Mouse (Mus musculus): ENCODE data around the gene Ccdc80. TPM values are rescaled to one million over a fixed set of nuclear protein-coding genes. Genes with fewer than 3 reads are reported as not detected.

The Ccdc80 gene
- polyA plus RNA-seq, 1 experiment from 2014 or later = 15.6 TPM

DNA sequence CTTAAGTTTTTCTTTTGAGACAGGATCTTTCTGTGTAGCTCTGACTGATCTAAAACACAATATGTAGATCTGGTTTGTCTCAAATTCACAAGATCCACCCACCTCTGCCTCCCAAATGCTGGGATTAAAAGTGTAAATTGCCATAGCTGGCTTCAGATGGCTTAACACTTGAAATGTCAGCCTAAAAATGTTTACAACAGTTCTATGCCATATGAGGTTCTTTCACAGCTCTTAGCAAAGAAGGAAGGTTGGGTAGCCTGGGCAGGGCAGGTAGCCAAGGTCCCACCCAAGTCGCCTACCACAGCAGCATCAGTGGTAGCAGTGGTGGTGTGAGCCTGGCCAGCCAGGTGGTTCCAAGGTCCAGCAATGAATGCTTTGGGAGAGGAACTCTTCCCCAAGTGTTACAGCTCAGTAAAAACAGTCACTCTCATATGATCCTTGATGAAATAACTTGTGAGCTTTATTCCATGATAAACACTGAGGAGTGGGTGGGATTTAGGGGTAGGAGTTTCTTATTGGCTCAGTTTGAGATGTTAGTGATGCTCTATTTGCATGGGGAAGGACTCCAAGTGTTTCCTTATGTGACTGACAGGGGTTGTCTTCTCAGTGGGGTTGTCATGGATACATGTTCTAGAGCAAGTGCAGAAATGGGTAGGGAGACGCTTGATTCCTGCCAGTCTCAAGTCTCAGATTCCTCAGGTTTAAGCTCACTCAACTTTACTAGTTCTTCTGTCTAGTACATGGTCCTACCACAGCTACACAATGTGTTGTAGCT, 34.9 kb downstream of the Ccdc80 start:
- Histone ChIP-seq H3K9ac (replicated peaks; ENCODE audit: low read depth, low read length) (no peak overlapping the region), H3K27me3 (ENCODE audit: control insufficient read depth, insufficient read depth, low read length) (no peaks in the 10 kb centered on the region), H3K36me3 (ENCODE audit: control insufficient read depth, insufficient read depth, low read length) (no peaks in the 10 kb centered on the region), H3K9me3 (ENCODE audit: control insufficient read depth, low read length) (no peaks in the 10 kb centered on the region), H3K4me2 (ENCODE audit: low read depth, low read length) (no peak overlapping the region), H3K4me1 (ENCODE audit: control insufficient read depth, insufficient read depth, low read length) (no peaks in the 10 kb centered on the region), H3K4me3 (ENCODE audit: low read depth, low read length) (no peak overlapping the region), H3K27ac (ENCODE audit: low read depth, low read length) (no peak overlapping the region)
- 88% methylated on average over 2 of the region's 2 CpGs for WGBS
- no peak for ATAC-seq (ENCODE audit: low read depth)

DNA sequence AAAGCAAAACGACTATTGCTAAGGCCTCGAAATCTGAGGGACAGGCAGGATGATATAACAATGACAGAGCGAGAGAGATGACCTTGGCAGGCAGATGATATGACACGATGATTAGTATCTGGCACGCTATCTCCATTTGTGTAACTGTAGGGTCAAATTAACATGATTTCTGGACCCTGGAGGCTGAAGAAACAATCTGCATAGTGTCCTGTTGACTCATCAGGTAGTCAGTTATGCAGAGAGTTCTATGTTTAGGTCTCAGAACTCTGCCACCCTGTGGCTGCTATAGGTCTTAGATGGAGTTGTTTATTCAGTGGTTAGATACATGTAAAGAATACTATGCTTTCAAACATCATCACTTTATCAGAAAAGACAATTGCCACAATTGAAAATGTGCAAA, 48.5 kb downstream of the Ccdc80 start:
- 96% methylated on average over 5 of the region's 5 CpGs for WGBS
- H3K4me2 ChIP-seq (ENCODE audit: low read depth, low read length) = no peak overlapping the region
- no peak overlapping the region for H3K9ac ChIP-seq (replicated peaks; ENCODE audit: low read depth, low read length)
- no peaks in the 10 kb centered on the region for H3K4me1 ChIP-seq (ENCODE audit: control insufficient read depth, insufficient read depth, low read length)
- H3K4me3 ChIP-seq (ENCODE audit: low read depth, low read length) = no peak overlapping the region
- H3K36me3 ChIP-seq (ENCODE audit: control insufficient read depth, insufficient read depth, low read length) = peaks cover 36% of the 10 kb centered on the region
- no peak for ATAC-seq (ENCODE audit: low read depth)
- H3K27me3 ChIP-seq (ENCODE audit: control insufficient read depth, insufficient read depth, low read length) = no peaks in the 10 kb centered on the region
- H3K27ac ChIP-seq (ENCODE audit: low read depth, low read length) = no peak overlapping the region
- no peaks in the 10 kb centered on the region for H3K9me3 ChIP-seq (ENCODE audit: control insufficient read depth, low read length)

DNA sequence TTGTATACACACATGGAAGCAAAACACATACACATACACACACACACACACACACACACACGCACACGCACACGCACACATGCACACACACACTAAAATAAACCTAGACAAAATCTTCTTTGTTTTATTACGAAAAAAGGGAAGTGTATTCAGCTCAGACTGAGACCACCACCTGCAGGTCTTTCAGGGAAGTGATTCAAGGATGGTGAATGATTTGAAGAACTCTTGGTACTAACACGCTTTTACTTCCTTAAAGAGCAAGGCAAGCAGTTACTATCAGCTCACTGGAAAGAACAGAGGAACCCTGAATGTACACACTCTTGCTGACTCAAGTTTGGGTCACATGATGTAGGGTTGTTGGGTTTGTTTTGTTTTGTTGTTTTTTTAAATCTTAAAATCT, 49.4 kb downstream of the Ccdc80 start:
- 97% methylated on average over 5 of the region's 5 CpGs for WGBS
- no peak for ATAC-seq (ENCODE audit: low read depth)

DNA sequence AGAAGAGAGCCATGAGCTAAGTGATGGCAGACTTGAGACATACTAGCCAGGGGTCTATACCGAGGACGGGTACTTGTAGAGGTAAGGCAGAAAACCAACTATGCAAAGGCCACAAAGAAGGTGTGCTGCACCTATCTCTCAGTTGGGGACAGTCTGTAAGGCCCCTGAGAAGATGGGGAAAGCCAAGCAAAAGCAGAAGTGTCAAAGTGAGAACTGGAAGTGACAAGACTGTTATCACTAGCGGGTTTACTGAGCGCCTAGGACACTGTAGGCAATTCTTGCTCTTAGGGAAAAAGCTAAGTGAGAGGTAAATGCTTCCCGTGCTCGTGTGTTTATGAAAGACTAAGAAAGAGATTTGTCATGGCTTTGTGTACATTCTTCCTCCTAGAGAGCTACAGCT, 51.9 kb downstream of the Ccdc80 start:
- Histone ChIP-seq H3K9me3 (ENCODE audit: control insufficient read depth, low read length) (no peaks in the 10 kb centered on the region), H3K36me3 (ENCODE audit: control insufficient read depth, insufficient read depth, low read length) (peaks cover 47% of the 10 kb centered on the region), H3K27ac (ENCODE audit: low read depth, low read length) (no peak overlapping the region), H3K4me2 (ENCODE audit: low read depth, low read length) (no peak overlapping the region), H3K9ac (replicated peaks; ENCODE audit: low read depth, low read length) (no peak overlapping the region), H3K27me3 (ENCODE audit: control insufficient read depth, insufficient read depth, low read length) (no peaks in the 10 kb centered on the region), H3K4me1 (ENCODE audit: control insufficient read depth, insufficient read depth, low read length) (no peaks in the 10 kb centered on the region), H3K4me3 (ENCODE audit: low read depth, low read length) (no peak overlapping the region)
- WGBS = 96% methylated on average over 6 of the region's 6 CpGs
- ATAC-seq (ENCODE audit: low read depth) = no peak

More for the DNA sequence above, 49.4 kb downstream of the Ccdc80 start:
- H3K9ac ChIP-seq (replicated peaks; ENCODE audit: low read depth, low read length) = no peak overlapping the region
- no peak overlapping the region for H3K4me3 ChIP-seq (ENCODE audit: low read depth, low read length)
- H3K36me3 ChIP-seq (ENCODE audit: control insufficient read depth, insufficient read depth, low read length) = peaks cover 36% of the 10 kb centered on the region
- no peaks in the 10 kb centered on the region for H3K9me3 ChIP-seq (ENCODE audit: control insufficient read depth, low read length)
- H3K4me2 ChIP-seq (ENCODE audit: low read depth, low read length) = no peak overlapping the region
- no peaks in the 10 kb centered on the region for H3K4me1 ChIP-seq (ENCODE audit: control insufficient read depth, insufficient read depth, low read length)
- H3K27me3 ChIP-seq (ENCODE audit: control insufficient read depth, insufficient read depth, low read length) = no peaks in the 10 kb centered on the region
- H3K27ac ChIP-seq (ENCODE audit: low read depth, low read length) = no peak overlapping the region

DNA sequence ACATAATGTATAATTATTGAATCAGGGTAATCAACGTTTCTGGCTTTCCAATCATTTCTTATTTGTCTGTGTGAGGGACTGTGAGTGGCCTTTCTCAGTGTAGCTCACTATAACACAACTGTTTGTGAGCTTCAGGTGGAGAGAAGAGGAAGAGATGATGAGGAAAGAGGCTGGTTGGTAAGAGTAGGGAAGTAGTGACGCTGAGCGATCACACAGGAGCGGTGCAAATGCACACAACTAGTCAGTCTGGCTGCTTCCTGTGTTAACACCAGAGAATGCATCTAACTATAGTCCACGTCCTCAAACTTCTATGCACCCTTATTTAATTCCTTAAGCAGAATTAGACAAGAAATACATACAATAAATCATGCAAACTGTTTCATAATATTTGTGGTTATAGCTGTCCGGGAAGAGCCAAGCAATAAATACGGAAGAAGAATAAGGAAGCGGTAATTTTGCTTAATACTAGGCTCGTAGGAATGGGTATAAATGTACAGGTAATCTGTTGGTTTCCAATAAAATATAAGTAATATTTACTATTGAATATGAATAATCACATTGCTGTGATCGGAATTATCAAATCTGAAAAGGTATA, 55.4 kb downstream of the Ccdc80 start:
- Histone ChIP-seq H3K4me2 (ENCODE audit: low read depth, low read length) (no peak overlapping the region), H3K9ac (replicated peaks; ENCODE audit: low read depth, low read length) (no peak overlapping the region), H3K27ac (ENCODE audit: low read depth, low read length) (no peak overlapping the region), H3K9me3 (ENCODE audit: control insufficient read depth, low read length) (no peaks in the 10 kb centered on the region), H3K27me3 (ENCODE audit: control insufficient read depth, insufficient read depth, low read length) (no peaks in the 10 kb centered on the region), H3K36me3 (ENCODE audit: control insufficient read depth, insufficient read depth, low read length) (peaks cover 58% of the 10 kb centered on the region), H3K4me3 (ENCODE audit: low read depth, low read length) (no peak overlapping the region), H3K4me1 (ENCODE audit: control insufficient read depth, insufficient read depth, low read length) (no peaks in the 10 kb centered on the region)
- no peak for ATAC-seq (ENCODE audit: low read depth)
- WGBS = 94% methylated on average over 10 of the region's 10 CpGs

DNA sequence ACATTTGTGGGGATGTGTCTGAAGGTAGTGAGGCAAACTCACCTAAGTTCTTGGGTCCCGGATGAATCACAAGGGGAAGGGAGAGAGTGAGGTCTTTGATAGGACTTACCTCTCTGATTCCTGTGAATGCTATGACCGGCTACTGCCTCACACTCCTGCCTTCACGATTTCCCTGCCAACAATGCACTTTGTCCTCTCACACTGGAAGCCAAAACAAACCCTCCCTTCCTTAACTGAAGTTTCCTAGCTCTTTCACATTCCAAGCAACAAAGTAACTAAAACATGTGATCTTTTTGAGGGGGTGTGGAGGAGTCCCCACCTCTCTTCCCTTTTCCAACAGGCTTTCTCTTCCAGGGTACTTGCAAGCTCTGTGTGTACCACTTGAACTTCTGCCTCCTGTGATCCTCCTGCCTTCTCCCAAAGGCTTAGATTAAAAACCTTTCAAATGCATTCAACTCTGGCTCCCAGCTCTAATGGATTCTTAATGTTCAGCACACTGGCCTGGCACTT, 61.6 kb downstream of the Ccdc80 start:
- no peaks in the 10 kb centered on the region for H3K27me3 ChIP-seq (ENCODE audit: control insufficient read depth, insufficient read depth, low read length)
- H3K36me3 ChIP-seq (ENCODE audit: control insufficient read depth, insufficient read depth, low read length) = peaks cover 30% of the 10 kb centered on the region
- no peak for ATAC-seq (ENCODE audit: low read depth)
- H3K4me3 ChIP-seq (ENCODE audit: low read depth, low read length) = no peak overlapping the region
- H3K4me1 ChIP-seq (ENCODE audit: control insufficient read depth, insufficient read depth, low read length) = peaks cover 13% of the 10 kb centered on the region
- H3K9ac ChIP-seq (replicated peaks; ENCODE audit: low read depth, low read length) = no peak overlapping the region
- H3K27ac ChIP-seq (ENCODE audit: low read depth, low read length) = no peak overlapping the region
- 85% methylated on average over 3 of the region's 3 CpGs for WGBS
- no peak overlapping the region for H3K4me2 ChIP-seq (ENCODE audit: low read depth, low read length)
- H3K9me3 ChIP-seq (ENCODE audit: control insufficient read depth, low read length) = no peaks in the 10 kb centered on the region

DNA sequence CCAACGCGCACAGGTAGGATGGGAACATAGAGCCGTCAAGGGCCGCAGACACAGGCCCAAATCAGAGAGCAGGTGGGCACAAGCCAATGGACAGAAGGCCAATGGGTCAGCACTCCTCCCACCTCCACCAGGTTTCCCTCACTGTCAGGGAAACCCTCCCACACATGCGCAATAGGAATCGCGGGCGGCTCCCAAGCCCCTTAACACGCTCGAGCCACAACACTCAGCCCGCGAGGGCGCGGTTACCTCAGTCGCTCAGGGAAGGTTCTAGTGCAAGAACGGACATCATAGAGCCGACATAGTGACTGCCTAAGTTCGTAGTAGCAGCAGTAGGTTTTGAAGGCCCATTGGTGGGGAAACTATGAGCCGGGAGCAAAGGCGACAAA, 64.9 kb downstream of the Ccdc80 start:
- H3K9me3 ChIP-seq (ENCODE audit: control insufficient read depth, low read length) = no peaks in the 10 kb centered on the region
- H3K27me3 ChIP-seq (ENCODE audit: control insufficient read depth, insufficient read depth, low read length) = no peaks in the 10 kb centered on the region
- H3K4me1 ChIP-seq (ENCODE audit: control insufficient read depth, insufficient read depth, low read length) = peaks cover 21% of the 10 kb centered on the region
- H3K4me2 ChIP-seq (ENCODE audit: low read depth, low read length) = peak overlapping the region; percentile 95
- peak; percentile 80 for ATAC-seq (ENCODE audit: low read depth)
- WGBS = under 1% methylated on average over 20 of the region's 20 CpGs
- H3K27ac ChIP-seq (ENCODE audit: low read depth, low read length) = peak overlapping the region; percentile 61
- H3K9ac ChIP-seq (replicated peaks; ENCODE audit: low read depth, low read length) = peak overlapping the region; percentile 70
- peak overlapping the region; percentile 62 for H3K4me3 ChIP-seq (ENCODE audit: low read depth, low read length)
- peaks cover 6% of the 10 kb centered on the region for H3K36me3 ChIP-seq (ENCODE audit: control insufficient read depth, insufficient read depth, low read length)

DNA sequence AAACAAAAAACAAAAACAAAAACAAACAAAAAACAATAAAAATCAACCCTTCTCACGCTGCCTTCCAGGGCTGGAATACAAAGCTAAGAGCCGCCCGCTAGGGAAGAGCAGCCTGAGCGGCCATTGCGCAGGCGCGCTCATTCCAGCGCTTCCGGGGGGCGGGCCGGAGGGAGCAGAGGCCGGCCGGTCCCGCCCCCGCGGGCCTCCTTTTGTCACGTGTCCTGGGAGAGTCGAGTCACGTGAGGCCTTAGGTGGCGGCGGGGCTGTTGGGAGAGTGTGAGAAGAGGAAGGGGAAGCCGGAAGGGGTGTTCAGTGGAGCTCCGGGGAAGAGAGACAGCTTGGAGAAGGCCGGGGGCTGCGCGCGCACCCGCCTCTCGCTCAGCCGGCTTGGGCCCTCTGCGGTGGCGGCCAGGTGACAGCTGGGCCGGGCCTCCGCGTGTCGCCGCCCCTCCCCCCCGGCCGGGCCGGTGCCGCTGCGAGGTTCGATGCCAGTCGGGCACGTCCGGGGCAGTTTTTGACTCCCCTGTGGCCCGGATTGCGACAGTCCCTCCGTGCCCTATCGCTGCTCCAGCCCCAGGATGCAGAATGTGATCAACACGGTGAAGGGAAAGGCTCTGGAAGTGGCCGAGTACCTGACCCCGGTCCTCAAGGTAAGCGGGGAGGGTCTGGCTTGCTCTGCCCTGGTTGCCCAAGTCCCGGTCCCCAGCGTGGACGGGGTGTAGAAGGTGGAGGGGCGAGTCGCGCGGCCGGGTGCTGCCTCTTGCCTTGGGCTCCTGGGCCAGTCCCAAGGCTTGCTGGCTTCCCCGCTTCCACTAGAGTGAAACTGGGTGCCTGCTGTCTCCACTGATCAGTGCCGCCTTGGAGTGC, 65.6 kb downstream of the Ccdc80 start, which contains the start of the genes Slc35a5 and Atg3:
TSS of gene Slc35a5 (minus strand) at position 185 of the 867 bp plus-strand sequence.
TSS of gene Atg3 (plus strand) at position 264 of the 867 bp plus-strand sequence.
- peak; percentile 98 for ATAC-seq (ENCODE audit: low read depth)
- Histone ChIP-seq H3K36me3 (ENCODE audit: control insufficient read depth, insufficient read depth, low read length) (peaks cover 6% of the 10 kb centered on the region), H3K4me2 (ENCODE audit: low read depth, low read length) (peak within 1 kb of the TSS; percentile 95), H3K27me3 (ENCODE audit: control insufficient read depth, insufficient read depth, low read length) (no peaks in the 10 kb centered on the region), H3K4me3 (ENCODE audit: low read depth, low read length) (peak within 1 kb of the TSS; percentile 62), H3K4me1 (ENCODE audit: control insufficient read depth, insufficient read depth, low read length) (peaks cover 21% of the 10 kb centered on the region), H3K9me3 (ENCODE audit: control insufficient read depth, low read length) (no peaks in the 10 kb centered on the region), H3K9ac (replicated peaks; ENCODE audit: low read depth, low read length) (peak within 1 kb of the TSS; percentile 70), H3K27ac (ENCODE audit: low read depth, low read length) (peak within 1 kb of the TSS; percentile 85)
- WGBS = under 1% methylated on average over 57 of the region's 64 CpGs

All from neural tube, embryonic 14.5 days (tissue).